Mouse (Mus musculus) stomach, postnatal 0 days (tissue): ENCODE results near the gene St3gal6.

Source experiments
- CTCF ChIP-seq: IDR thresholded peaks from 2 replicates; pipeline ENCODE4 v1.5.1; 2016; ENCODE audit warnings: antibody characterized with exemption, low read depth, mild to moderate bottlenecking, moderate library complexity
- EP300 ChIP-seq: optimal IDR thresholded peaks from 2 replicates; pipeline ENCODE3; 2016; ENCODE audit warnings: antibody characterized with exemption

- no peak for TF ChIP-seq EP300
- TF ChIP-seq CTCF: no peak
Measured at GRCm38 (mm10) chr16:58521182-58521581, 2.9 kb downstream of the St3gal6 start.
